Mouse (Mus musculus) thymus, adult 2 months (tissue): ENCODE results near the gene Ugt2b34.

Source experiments
- CTCF ChIP-seq: fragments of 200-500 bp; IDR thresholded peaks from 2 replicates; pipeline ENCODE4 v1.5.1; 2012; ENCODE audit warnings: mild to moderate bottlenecking, control low read depth, low read length, moderate library complexity, borderline replicate concordance; ENCODE audit not compliant: control insufficient read depth, poor library complexity, insufficient read depth; ENCODE audit errors: extremely low read depth
- POLR2A ChIP-seq: fragments of 200-500 bp; IDR thresholded peaks from 2 replicates; pipeline ENCODE4 v1.6.1; 2012; ENCODE audit warnings: mild to moderate bottlenecking, low read length, control low read depth, moderate library complexity; ENCODE audit not compliant: control insufficient read depth, poor library complexity, insufficient read depth; ENCODE audit errors: extremely low read depth

- TF ChIP-seq CTCF: no peak
- no peak for TF ChIP-seq POLR2A
Observed at GRCm38 (mm10) chr5:86888420-86888819, 18.3 kb downstream of the Ugt2b34 start.
